Mouse (Mus musculus) small intestine, adult 2 months (tissue): ENCODE measurements at regions not wholly inside any gene's neighbourhood (a gene's known extent, or its start where the extent isn't known, plus 50 kb on each side); places are given as distances from the start of the nearest gene placed in this dataset.

Experiments used
- H3K27ac ChIP-seq: fragments of 200-500 bp; 2 replicates; pipeline ENCODE4 v1.5.1; 2012; ENCODE audit warnings: low read depth, low read length, control low read depth, inconsistent platforms; ENCODE audit not compliant: insufficient read depth
- H3K27me3 ChIP-seq: fragments of 200-500 bp; 2 replicates; pipeline ENCODE4 v1.6.1; 2012; ENCODE audit warnings: mild to moderate bottlenecking, moderate library complexity, low read length, inconsistent platforms; ENCODE audit not compliant: control insufficient read depth, insufficient read depth
- H3K36me3 ChIP-seq: fragments of 200-500 bp; 2 replicates; pipeline ENCODE4 v1.6.1; 2012; ENCODE audit warnings: mild to moderate bottlenecking, low read length, control low read depth, inconsistent platforms; ENCODE audit not compliant: control insufficient read depth, insufficient read depth
- H3K4me1 ChIP-seq: fragments of 200-500 bp; 2 replicates; pipeline ENCODE4 v1.6.1; 2012; ENCODE audit warnings: low read length, inconsistent platforms, mixed read lengths; ENCODE audit not compliant: control insufficient read depth, insufficient read depth, insufficient read length
- H3K4me3 ChIP-seq: fragments of 200-500 bp; 2 replicates; pipeline ENCODE4 v1.5.1; 2012; ENCODE audit warnings: low read depth, mild to moderate bottlenecking, control low read depth, inconsistent platforms, low read length, moderate library complexity
- CTCF ChIP-seq: fragments of 200-500 bp; IDR thresholded peaks from 2 replicates; pipeline ENCODE4 v1.5.1; 2012; ENCODE audit warnings: low read depth, mild to moderate bottlenecking, control low read depth, inconsistent platforms, low read length, moderate library complexity, mixed read lengths; ENCODE audit not compliant: insufficient replicate concordance, insufficient read length; ENCODE audit errors: extremely low read depth
- POLR2A ChIP-seq: fragments of 200-500 bp; IDR thresholded peaks from 2 replicates; pipeline ENCODE4 v1.6.1; 2012; ENCODE audit warnings: low read depth, mild to moderate bottlenecking, control low read depth, inconsistent platforms, low read length, moderate library complexity
- WGBS: fragments of 180-500 bp; shearing (Covaris S2); methylation state at CpG from one replicate; pipeline ENCODE4 v1.1.7; 2018; 5-methylcytosine and 5-hydroxymethylcytosine counted together

DNA sequence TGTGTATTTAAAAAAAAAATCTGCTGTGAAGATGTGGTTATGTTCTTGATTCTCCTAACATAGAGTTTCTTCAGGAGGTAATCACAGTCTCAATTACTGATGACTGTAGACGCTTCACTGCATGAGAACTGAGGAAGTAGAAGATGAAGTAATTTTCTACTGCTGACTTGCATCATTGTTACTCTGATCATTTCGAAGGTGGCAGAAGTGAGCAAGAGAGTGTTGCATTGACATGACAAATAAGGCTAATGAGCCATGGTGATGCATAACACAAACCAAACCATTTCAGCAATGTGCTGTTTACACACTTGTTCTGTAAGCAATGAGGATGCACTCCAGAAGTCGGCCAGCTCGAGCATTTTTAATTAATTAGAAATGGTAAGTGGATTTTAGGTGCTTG is 138.6 kb downstream of the St8sia4 start:
- Histone ChIP-seq H3K36me3 (no peaks in the 10 kb centered on the region), H3K4me3 (no peak overlapping the region), H3K27ac (no peak overlapping the region), H3K27me3 (no peaks in the 10 kb centered on the region), H3K4me1 (no peaks in the 10 kb centered on the region)
- TF ChIP-seq POLR2A, result no peak
- no peak for TF ChIP-seq CTCF
- WGBS, result 62% methylated on average over 4 of the region's 4 CpGs

DNA sequence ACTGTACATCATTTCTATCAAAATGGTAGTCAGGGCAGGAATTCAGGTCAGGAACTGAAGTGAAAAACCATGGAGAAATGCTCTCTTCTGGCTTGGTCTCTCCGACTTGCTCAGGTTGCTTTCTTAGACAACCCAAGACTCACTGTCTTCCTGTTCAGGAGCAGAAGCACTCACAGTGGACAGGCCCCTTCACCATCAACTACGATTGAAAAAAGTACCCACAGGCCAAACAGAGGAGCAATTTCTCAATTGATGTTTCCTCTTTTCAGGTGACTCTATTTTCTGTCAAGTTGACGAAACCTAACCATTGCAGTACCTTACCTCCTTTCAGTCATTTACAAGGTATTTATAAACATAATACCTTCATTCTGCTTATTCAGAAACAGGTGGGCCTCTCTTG is 136.4 kb downstream of the St8sia4 start:
- TF ChIP-seq POLR2A (no peak), CTCF (no peak)
- 79% methylated on average over 3 of the region's 3 CpGs for WGBS
- Histone ChIP-seq H3K36me3 (no peaks in the 10 kb centered on the region), H3K27ac (no peak overlapping the region), H3K4me1 (no peaks in the 10 kb centered on the region), H3K4me3 (no peak overlapping the region), H3K27me3 (no peaks in the 10 kb centered on the region)
